Mouse (Mus musculus) lung, postnatal 0 days (tissue): ENCODE results near the gene Kcna7. TPM values are rescaled to one million over a fixed set of nuclear protein-coding genes. Genes with fewer than 3 reads are reported as not detected.
A peak's percentile ranks its signal among the peaks of the same experiment; 100 is the strongest.

Experiments
- ATAC-seq: fragments of 200-750 bp; cut with Nextera tagmentation; 2 replicates; pipeline ENCODE4 v1.8.0; 2017; ENCODE audit warnings: moderate library complexity
- DNase-seq: peaks from one replicate; pipeline ENCODE4 v3.0.0-alpha.2; 2016; ENCODE audit warnings: low spot score
- H3K27ac ChIP-seq: fragments of 300-500 bp; sonication (generic); 2 replicates; pipeline ENCODE4 v1.5.1; 2014; ENCODE audit warnings: antibody characterized with exemption, mild to moderate bottlenecking, low read length, mixed read lengths
- H3K27me3 ChIP-seq: fragments of 300-500 bp; sonication (generic); replicated peaks from 2 replicates; pipeline ENCODE4 v1.6.1; 2014; ENCODE audit warnings: low read length, mixed read lengths; ENCODE audit not compliant: insufficient read depth
- H3K36me3 ChIP-seq: fragments of 300-500 bp; sonication (generic); 2 replicates; pipeline ENCODE4 v1.6.1; 2014; ENCODE audit warnings: low read length, mixed read lengths; ENCODE audit not compliant: insufficient read depth
- H3K4me1 ChIP-seq: fragments of 300-500 bp; sonication (generic); 2 replicates; pipeline ENCODE4 v1.6.1; 2014; ENCODE audit warnings: antibody characterized with exemption, low read depth, low read length, mixed read lengths; ENCODE audit not compliant: insufficient read depth
- H3K4me2 ChIP-seq: fragments of 300-500 bp; sonication (generic); replicated peaks from 2 replicates; pipeline ENCODE4 v1.6.1; 2014; ENCODE audit warnings: low read depth, mild to moderate bottlenecking, low read length, moderate library complexity, mixed read lengths
- H3K4me3 ChIP-seq: fragments of 300-500 bp; sonication (generic); 2 replicates; pipeline ENCODE4 v1.5.1; 2014; ENCODE audit warnings: low read depth, low read length
- H3K9ac ChIP-seq: fragments of 300-500 bp; sonication (generic); replicated peaks from 2 replicates; pipeline ENCODE4 v1.6.1; 2014; ENCODE audit warnings: low read depth, mild to moderate bottlenecking
- H3K9me3 ChIP-seq: fragments of 300-500 bp; sonication (generic); 2 replicates; pipeline ENCODE4 v1.6.1; 2016; ENCODE audit warnings: low read length, mixed read lengths
- CTCF ChIP-seq: IDR thresholded peaks from 2 replicates; pipeline ENCODE4 v1.5.1; 2016; ENCODE audit warnings: antibody characterized with exemption, mild to moderate bottlenecking
- EP300 ChIP-seq: IDR thresholded peaks from 2 replicates; pipeline ENCODE4 v1.6.1; 2016; ENCODE audit warnings: antibody characterized with exemption, mild to moderate bottlenecking, control low read depth
- WGBS: fragments of 180-500 bp; shearing (Covaris S2); extraction: QIAGEN DNeasy Blood & Tissue Kit; methylation state at CpG from one replicate; pipeline ENCODE4 v1.1.7; 2014; 5-methylcytosine and 5-hydroxymethylcytosine counted together
- polyA plus RNA-seq: library from polyadenylated mRNA; unstranded; fragments of >200 nt; fragmentation: Nextera tagmentation; extraction: Ambion mirVana; gene quantifications from 2 replicates; pipeline ENCODE4 v1.2.1, GENCODE M21; 2015

The Kcna7 gene
- polyA plus RNA-seq, 1 experiment from 2014 or later: 0.16 TPM

- Histone ChIP-seq H3K4me1 (no peaks in the 10 kb centered on the region; the same call in 1 of the 2 replicates), H3K27ac (no peak overlapping the region; the same call in 1 of the 2 replicates), H3K4me2 (peak overlapping the region; percentile 47), H3K9me3 (no peaks in the 10 kb centered on the region), H3K27me3 (peaks cover 27% of the 10 kb centered on the region), H3K36me3 (no peaks in the 10 kb centered on the region), H3K4me3 (peak overlapping the region; percentile 14; the same call in 1 of the 2 replicates), H3K9ac (no peak overlapping the region)
- DNase-seq: peak; percentile 46
- peak; percentile 31 for ATAC-seq
- TF ChIP-seq EP300: no peak
- TF ChIP-seq CTCF: no peak
- 13% methylated on average over 33 of the region's 37 CpGs for WGBS
Observed at GRCm38 (mm10) chr7:45415636-45416035, 10.2 kb downstream of the Kcna7 start.

GRCm38 (mm10) chr7:45417962-45418492 lies 12.6 kb downstream of the Kcna7 start:
- 11% methylated on average over 13 of the region's 13 CpGs for WGBS
- no peak for TF ChIP-seq CTCF
- TF ChIP-seq EP300: no peak
- no peaks in the 10 kb centered on the region for H3K9me3 ChIP-seq
- no peaks in the 10 kb centered on the region; the same call in 1 of the 2 replicates for H3K4me1 ChIP-seq
- H3K27me3 ChIP-seq: peaks cover 27% of the 10 kb centered on the region
- H3K27ac ChIP-seq: no peak overlapping the region
- ATAC-seq: no peak
- no peak overlapping the region for H3K4me2 ChIP-seq
- H3K4me3 ChIP-seq: no peak overlapping the region
- no peak overlapping the region; the same call in 1 of the 2 replicates for H3K9ac ChIP-seq
- H3K36me3 ChIP-seq: 0 out of 2 replicates have a peak, but pooled peaks cover 5% of the 10 kb centered on the region
- peak; percentile 33 for DNase-seq

- Histone ChIP-seq H3K9ac (no peak overlapping the region), H3K27me3 (peaks cover 9% of the 10 kb centered on the region; the same call in 1 of the 2 replicates), H3K4me3 (no peak overlapping the region), H3K4me1 (no peaks in the 10 kb centered on the region), H3K36me3 (peaks cover 22% of the 10 kb centered on the region), H3K9me3 (no peaks in the 10 kb centered on the region), H3K27ac (no peak overlapping the region), H3K4me2 (no peak overlapping the region)
- ATAC-seq: peak; percentile 34; the same call in 1 of the 2 replicates
- DNase-seq: peak; percentile 23
- TF ChIP-seq CTCF: no peak
- TF ChIP-seq EP300: no peak
- WGBS: 15% methylated on average over 26 of the region's 27 CpGs
Observed at GRCm38 (mm10) chr7:45419859-45420614, 14.6 kb downstream of the Kcna7 start.

GRCm38 (mm10) chr7:45420615-45420919 lies 15.1 kb downstream of the Kcna7 start, which contains the start of gene Lhb:
Gene Lhb, plus strand, starts transcription at chr7:45420820.
- Histone ChIP-seq H3K27ac (no peak within 1 kb of the TSS), H3K27me3 (peaks cover 6% of the 10 kb centered on the region; the same call in 1 of the 2 replicates), H3K9me3 (no peaks in the 10 kb centered on the region), H3K36me3 (peaks cover 24% of the 10 kb centered on the region), H3K4me2 (no peak within 1 kb of the TSS), H3K4me3 (no peak within 1 kb of the TSS), H3K9ac (no peak within 1 kb of the TSS), H3K4me1 (no peaks in the 10 kb centered on the region)
- ATAC-seq (no peak), DNase-seq (no peak)
- no peak for TF ChIP-seq EP300
- no peak for TF ChIP-seq CTCF
- WGBS: 67% methylated on average over 6 of the region's 6 CpGs

- ATAC-seq (no peak), DNase-seq (no peak)
- WGBS: 92% methylated on average over 14 of the region's 14 CpGs
- peaks cover 24% of the 10 kb centered on the region for H3K36me3 ChIP-seq
- H3K4me3 ChIP-seq: no peak overlapping the region
- H3K9ac ChIP-seq: no peak overlapping the region
- no peaks in the 10 kb centered on the region for H3K9me3 ChIP-seq
- TF ChIP-seq CTCF (no peak), EP300 (no peak)
- no peak overlapping the region for H3K4me2 ChIP-seq
- no peaks in the 10 kb centered on the region for H3K4me1 ChIP-seq
- H3K27ac ChIP-seq: no peak overlapping the region
- H3K27me3 ChIP-seq: 0 out of 2 replicates have a peak, but pooled peaks cover 5% of the 10 kb centered on the region
Observed at GRCm38 (mm10) chr7:45421194-45421593, 15.7 kb downstream of the Kcna7 start.

- Histone ChIP-seq H3K27me3 (no peaks in the 10 kb centered on the region), H3K36me3 (peaks cover 37% of the 10 kb centered on the region), H3K4me1 (no peaks in the 10 kb centered on the region), H3K4me3 (no peak overlapping the region), H3K9ac (no peak overlapping the region), H3K9me3 (no peaks in the 10 kb centered on the region), H3K4me2 (no peak overlapping the region), H3K27ac (no peak overlapping the region)
- WGBS: 81% methylated on average over 8 of the region's 8 CpGs
- ATAC-seq (no peak), DNase-seq (no peak)
- TF ChIP-seq EP300 (no peak), CTCF (no peak)
Observed at GRCm38 (mm10) chr7:45426556-45426955, 21.1 kb downstream of the Kcna7 start.
